Mouse (Mus musculus): ENCODE data around the gene Hfe. TPM values are rescaled to one million over a fixed set of nuclear protein-coding genes. Genes with fewer than 3 reads are reported as not detected.
"Not testable (repeated sequence)": the region's sequence is repeated elsewhere in the genome, so short reads cannot be mapped to it uniquely, and the experiment has no call there.

Hfe gene
- total RNA-seq, 4 experiments from 2014 or later = 3.4 to 7.7 (median 4.6) TPM

DNA sequence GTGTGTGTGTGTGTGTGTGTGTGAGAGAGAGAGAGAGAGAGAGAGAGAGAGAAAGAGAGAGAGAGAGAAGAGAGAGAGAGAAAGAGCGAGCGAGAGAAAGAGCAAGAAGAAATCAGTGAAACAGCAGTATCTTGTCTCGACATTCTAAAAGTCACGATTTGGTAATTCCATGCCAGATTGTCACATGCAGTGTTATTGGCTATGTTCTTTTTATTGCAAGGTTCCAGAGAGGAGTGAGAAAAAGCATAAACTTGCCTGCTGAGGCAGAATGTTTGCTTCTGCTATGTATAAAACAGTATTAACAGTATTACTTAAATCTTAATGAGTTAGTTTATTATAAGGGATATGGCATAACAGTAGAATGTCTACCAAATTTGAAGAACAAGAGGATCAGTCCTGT lies 24.7 kb downstream of the Hfe start:
- DNase-seq (ENCODE audit: low spot score in 2 of 2) = no peak

DNA sequence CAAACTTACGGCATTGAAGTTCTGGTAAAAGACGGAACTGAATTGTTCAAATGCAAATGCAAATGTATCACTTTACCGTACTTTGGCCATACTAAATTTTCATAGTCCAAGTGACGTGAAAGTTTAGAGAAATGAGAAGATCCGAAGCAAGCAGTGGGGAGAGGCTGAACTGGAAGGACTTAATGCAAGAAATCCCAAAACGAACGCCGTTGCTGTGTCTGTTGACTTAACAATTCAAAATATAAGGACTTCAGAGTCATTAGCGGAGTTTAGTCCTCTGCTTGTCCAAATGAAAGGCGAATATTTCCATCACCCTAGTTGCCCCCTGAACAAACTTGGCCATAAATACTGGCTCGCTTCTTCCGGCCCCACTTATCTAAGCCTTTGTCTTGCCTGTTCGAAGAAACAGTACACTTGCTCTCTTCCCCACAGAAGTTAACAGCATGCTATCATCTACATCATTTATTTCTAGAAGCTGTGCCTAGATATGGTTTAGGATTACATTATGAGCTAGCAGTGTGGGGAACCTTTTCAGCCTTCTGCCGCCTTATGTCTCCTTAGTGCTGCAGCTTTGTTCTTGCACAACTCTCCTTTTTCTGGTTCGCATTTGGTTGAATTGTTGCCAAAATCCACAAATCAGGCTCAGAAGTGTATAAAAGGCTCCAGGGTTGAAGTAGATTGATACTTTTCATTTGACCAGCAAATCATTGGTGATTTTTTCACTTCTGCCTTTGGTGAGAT lies 25.4 kb downstream of the Hfe start:
- DNase-seq (ENCODE audit: low spot score in 2 of 2) = no peak

DNA sequence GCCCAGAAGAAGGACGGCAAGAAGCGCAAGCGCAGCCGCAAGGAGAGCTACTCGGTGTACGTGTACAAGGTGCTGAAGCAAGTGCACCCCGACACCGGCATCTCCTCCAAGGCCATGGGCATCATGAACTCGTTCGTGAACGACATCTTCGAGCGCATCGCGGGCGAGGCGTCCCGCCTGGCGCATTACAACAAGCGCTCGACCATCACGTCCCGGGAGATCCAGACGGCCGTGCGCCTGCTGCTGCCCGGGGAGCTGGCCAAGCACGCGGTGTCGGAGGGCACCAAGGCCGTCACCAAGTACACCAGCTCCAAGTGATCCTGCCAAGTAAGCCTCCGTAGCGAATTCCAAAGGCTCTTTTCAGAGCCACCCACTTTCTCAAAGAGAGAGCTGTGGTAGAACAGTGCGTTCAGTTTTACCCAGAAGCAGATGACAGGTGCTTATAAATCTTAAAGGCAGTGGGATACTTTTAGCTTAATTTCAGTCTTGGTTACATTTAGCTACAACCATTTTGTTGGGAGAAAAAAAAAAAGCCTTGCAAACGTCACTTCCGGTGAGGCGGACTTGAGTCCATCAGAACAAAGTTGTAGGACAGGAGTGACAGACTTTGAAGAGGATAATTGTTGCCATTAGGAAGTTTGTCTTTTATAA lies 26.2 kb downstream of the Hfe start:
- DNase-seq (ENCODE audit: low spot score in 2 of 2) = peak in 1 of 2 experiments; percentile 17

DNA sequence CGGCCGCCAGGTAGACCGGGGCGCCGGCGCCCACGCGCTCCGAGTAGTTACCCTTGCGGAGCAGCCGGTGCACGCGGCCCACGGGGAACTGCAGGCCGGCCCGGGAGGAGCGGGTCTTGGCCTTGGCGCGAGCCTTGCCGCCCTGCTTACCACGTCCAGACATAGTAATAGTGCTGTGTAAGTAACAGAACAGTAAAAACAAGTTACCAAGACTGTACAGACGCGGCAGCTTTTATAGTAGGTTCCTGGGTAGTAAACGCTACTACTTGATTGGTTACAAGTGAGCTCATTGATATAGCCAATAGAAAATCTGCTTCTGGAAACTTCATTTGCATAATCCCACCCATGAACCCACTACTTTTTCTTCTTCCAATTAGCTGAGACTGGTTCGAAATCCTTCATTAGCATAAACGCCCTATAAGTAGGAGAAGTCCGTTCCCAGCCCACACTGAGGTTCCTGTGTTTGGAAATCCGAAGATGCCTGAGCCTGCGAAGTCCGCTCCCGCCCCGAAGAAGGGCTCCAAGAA lies 26.8 kb downstream of the Hfe start, which contains the start of the genes Hist1h2ac and Hist1h2bc:
TSS of gene Hist1h2ac (minus strand) at position 194 of the 527 bp plus-strand sequence.
TSS of gene Hist1h2bc (plus strand) at position 445 of the 527 bp plus-strand sequence.
- peak; percentile 82 to 88 for DNase-seq (ENCODE audit: low spot score in 2 of 2)

DNA sequence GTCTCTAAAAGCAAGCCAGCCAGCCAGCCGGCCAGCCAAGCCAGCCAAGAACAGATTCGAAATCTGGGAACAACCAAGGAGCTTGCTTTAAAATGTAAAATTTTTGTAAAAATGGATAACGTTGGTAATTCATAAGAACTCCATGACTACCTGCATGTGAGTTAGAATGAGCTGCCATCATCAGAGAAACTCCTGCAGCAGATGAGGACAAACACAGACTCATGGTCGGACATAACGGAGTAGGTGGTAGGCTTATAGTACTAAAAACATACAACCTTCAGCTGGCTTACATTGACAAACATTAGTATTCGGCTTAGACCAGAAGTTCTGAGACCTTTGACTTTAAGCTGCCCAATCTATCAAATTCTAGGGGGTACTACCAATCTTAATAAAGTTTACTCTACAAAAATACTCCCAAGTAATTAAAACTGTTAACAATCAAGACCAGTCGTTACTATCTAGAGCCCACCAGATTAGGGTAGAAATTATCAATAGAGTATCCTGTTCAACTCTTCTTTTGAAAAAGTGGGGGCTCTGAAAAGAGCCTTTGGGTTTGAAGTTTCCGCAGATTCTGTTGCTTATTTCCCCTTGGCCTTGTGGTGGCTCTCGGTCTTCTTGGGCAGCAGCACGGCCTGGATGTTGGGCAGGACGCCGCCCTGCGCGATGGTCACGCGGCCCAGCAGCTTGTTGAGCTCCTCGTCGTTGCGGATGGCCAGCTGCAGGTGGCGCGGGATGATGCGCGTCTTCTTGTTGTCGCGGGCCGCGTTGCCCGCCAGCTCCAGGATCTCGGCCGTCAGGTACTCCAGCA lies 27.5 kb downstream of the Hfe start:
- not testable (repeated sequence) for DNase-seq (ENCODE audit: low spot score in 2 of 2)

DNA sequence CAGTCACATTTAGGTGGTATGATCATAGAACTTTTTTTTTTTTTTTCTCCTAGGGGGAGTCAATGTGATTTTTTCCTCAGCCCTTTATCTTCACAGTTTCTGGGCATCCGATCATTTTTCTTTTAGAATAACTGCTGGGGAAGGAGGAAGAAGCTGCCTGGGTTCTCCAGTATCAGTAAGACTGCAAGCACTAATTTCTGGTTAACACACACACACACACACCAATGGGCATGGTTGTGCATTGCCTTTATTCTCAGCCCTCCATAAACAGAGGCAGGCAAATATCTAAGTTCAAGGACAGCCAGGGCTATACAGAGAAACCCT lies 28.1 kb downstream of the Hfe start:
- no peak for DNase-seq (ENCODE audit: low spot score in 2 of 2)

DNA sequence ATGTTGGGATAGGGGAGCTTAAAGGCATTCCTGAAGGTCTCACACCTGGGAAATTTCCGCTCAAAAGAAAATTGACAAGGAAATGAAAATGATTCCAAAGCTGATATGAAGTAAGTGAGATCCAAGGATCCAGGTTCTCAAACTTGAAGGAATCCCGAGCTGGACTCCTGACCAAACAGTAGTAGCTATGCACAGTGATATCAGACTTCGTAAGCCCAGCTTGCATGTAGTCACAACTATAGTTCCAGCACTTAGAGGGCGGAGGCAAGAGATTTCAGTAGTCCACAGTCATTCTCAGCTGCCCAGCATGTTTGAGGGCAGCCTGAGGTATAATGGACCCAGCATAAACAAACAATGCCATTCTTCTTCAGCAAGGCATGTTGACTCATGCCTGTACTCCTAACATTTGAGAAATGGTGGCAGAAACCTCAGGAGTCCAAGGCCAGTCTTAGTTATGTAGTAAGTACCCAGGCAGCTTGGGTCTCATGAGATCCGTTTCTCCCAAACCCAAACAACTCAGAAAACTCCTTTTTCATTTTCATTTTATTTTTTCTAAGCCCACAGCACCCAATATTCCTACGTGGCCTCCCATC lies 28.6 kb downstream of the Hfe start:
- DNase-seq (ENCODE audit: low spot score in 2 of 2) = no peak

DNA sequence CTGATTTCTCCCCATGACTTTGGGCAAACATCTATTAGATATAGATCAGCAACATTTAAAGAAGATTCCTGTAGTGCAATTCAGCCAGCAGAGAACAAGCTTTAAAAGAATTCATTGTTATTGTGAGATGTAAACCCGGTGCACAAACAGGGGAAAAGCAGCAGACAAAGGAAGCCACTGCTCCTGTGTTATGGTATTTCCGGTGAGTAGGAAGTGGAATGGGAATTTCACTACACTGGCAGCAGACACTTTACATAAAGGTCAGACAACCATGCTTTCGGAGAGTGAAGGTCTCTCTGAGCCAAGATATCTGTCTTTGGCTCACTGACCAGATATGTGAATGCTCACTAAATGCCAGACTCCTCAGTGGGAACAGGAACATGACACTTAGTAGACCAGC lies 48.1 kb downstream of the Hfe start:
- DNase-seq (ENCODE audit: low spot score in 2 of 2) = no peak

DNA sequence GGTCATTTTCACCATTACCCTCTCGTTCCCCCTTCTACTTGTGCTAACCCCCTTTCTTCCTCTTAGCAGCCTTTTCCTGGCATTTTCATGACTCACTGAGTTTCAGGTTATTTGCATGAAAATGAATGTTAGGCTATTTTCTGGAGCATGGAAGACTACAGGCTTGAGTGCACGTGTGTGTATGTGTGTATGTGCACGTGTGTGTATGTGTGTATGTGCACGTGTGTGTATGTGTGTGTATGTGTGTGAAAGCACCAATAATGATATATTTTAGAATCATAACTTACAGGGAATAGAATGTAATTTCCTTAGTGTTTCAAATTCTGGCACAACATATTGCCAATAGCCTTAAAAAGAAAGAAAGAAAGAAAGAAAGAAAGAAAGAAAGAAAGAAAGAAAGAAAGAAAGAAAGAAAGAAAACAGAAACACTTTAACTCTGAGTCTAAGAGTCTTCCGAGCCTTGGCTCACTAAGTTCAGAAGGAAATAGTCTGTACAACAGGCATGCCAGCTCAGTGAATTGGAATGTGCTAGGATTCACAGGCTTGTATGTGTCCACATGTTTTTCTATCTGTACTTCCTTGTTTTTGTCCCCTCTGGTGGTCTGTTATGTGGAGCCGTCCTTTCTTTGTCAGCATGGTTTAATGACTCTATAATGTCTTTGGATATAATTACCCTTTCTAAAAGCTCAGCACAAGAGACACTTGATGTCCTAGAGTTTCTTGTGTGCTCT lies 50.9 kb downstream of the Hfe start:
- no peak for DNase-seq (ENCODE audit: low spot score in 2 of 2)

Small RNAs within 50 kb of the gene (microRNA-seq; reads per million reads assigned to microRNA genes)
- gene Gm44314 (0 reads per million in 2 experiments), gene Gm44350 (0 reads per million in 2 experiments), gene Gm44484 (0 reads per million in 2 experiments)

Other genes with a start within 250 kb of the Hfe start
- gene Btn1a1, start 245.0 kb downstream of the Hfe start, total RNA-seq (2022) = under 1 TPM in 2 of 4 experiments, not detected in 2; 0.09 to 0.13 TPM
- 1 to 10 TPM in 2 of 4 experiments, under 1 TPM in 2; 0.63 to 1.1 (median 0.99) TPM for gene Btn2a2, start 222.0 kb downstream of the Hfe start, total RNA-seq (2022)
- gene Hist1h4h, start 179.8 kb downstream of the Hfe start, total RNA-seq (2022) = 100 to 1,000 TPM; 263 to 358 (median 294) TPM
- 10 to 100 TPM in 1 of 4 experiments, 1 to 10 TPM in 2, not detected in 1; 1.7 to 10.6 (median 3.0) TPM for gene Hist1h2af, start 176.9 kb downstream of the Hfe start, total RNA-seq (2022)
- gene Hist1h3g, start 175.4 kb downstream of the Hfe start, total RNA-seq (2022) = 1 to 10 TPM; 3.7 to 6.0 (median 4.2) TPM
- 1 to 10 TPM in 2 of 4 experiments, under 1 TPM in 2; 0.84 to 1.6 (median 0.98) TPM for gene Hist1h2bh, start 167.5 kb downstream of the Hfe start, total RNA-seq (2022)
- gene Hist1h3f, start 166.8 kb downstream of the Hfe start, total RNA-seq (2022) = 10 to 100 TPM; 15.3 to 21.8 (median 16.6) TPM
- gene Hist1h4f, start 159.2 kb downstream of the Hfe start, total RNA-seq (2022) = 100 to 1,000 TPM; 153 to 191 (median 171) TPM
- 1 to 10 TPM; 3.4 to 4.2 (median 3.5) TPM for gene Hist1h1d, start 157.6 kb downstream of the Hfe start, total RNA-seq (2022)
- 10 to 100 TPM; 43.6 to 61.8 (median 54.4) TPM for gene Hist1h3e, start 148.5 kb downstream of the Hfe start, total RNA-seq (2022)
- gene Hist1h2ae, start 139.6 kb downstream of the Hfe start, total RNA-seq (2022) = 1 to 10 TPM; 3.0 to 5.2 (median 4.7) TPM
- 10 to 100 TPM; 60.3 to 72.4 (median 70.0) TPM for gene Hist1h2bg, start 139.5 kb downstream of the Hfe start, total RNA-seq (2022)
- 10 to 100 TPM; 23.0 to 26.4 (median 24.2) TPM for gene Hist1h2bf, start 136.7 kb downstream of the Hfe start, total RNA-seq (2022)
- gene Hist1h2ad, start 136.5 kb downstream of the Hfe start, total RNA-seq (2022) = 1 to 10 TPM; 1.3 to 6.6 (median 3.8) TPM
- 10 to 100 TPM in 2 of 4 experiments, 1 to 10 TPM in 2; 8.9 to 11.8 (median 10.0) TPM for gene Hist1h3d, start 135.1 kb downstream of the Hfe start, total RNA-seq (2022)
- gene Hist1h4d, start 129.3 kb downstream of the Hfe start, total RNA-seq (2022) = 100 to 1,000 TPM; 126 to 155 (median 139) TPM
- gene Hist1h2be, start 89.7 kb downstream of the Hfe start, total RNA-seq (2022) = 1 to 10 TPM; 5.5 to 9.6 (median 7.2) TPM
- 10 to 100 TPM; 61.9 to 65.4 (median 62.5) TPM for gene Hist1h1e, start 88.3 kb downstream of the Hfe start, total RNA-seq (2022)
- gene Hist1h2ac, start 26.9 kb downstream of the Hfe start, total RNA-seq (2022) = 1 to 10 TPM; 1.4 to 2.3 (median 1.9) TPM
- gene Hist1h2bc, start 26.7 kb downstream of the Hfe start, total RNA-seq (2022) = 10 to 100 TPM; 26.9 to 40.2 (median 30.0) TPM
- gene Hist1h1t, start 15.0 kb downstream of the Hfe start, total RNA-seq (2022) = under 1 TPM in 1 of 4 experiments, not detected in 3; 0.41 TPM
- 100 to 1,000 TPM in 2 of 4 experiments, 10 to 100 TPM in 2; 87.8 to 116 (median 99.2) TPM for gene Hist1h4c, start 12.4 kb downstream of the Hfe start, total RNA-seq (2022)
- gene Hist1h1c, start 28.0 kb upstream of the Hfe start, total RNA-seq (2022) = 10 to 100 TPM; 69.7 to 80.4 (median 72.8) TPM
- 1 to 10 TPM; 1.1 to 3.3 (median 2.8) TPM for gene Hist1h3c, start 34.7 kb upstream of the Hfe start, total RNA-seq (2022)
- gene Hist1h2bb, start 35.9 kb upstream of the Hfe start, total RNA-seq (2022) = 10 to 100 TPM; 12.3 to 18.8 (median 16.3) TPM
- gene Hist1h2ab, start 40.3 kb upstream of the Hfe start, total RNA-seq (2022) = 10 to 100 TPM; 18.4 to 30.4 (median 21.0) TPM
- 10 to 100 TPM in 1 of 4 experiments, 1 to 10 TPM in 3; 5.3 to 12.2 (median 8.1) TPM for gene Hist1h3b, start 41.4 kb upstream of the Hfe start, total RNA-seq (2022)
- 10 to 100 TPM; 53.3 to 70.8 (median 63.3) TPM for gene Hist1h4b, start 46.2 kb upstream of the Hfe start, total RNA-seq (2022)
- gene Hist1h4a, start 50.4 kb upstream of the Hfe start, total RNA-seq (2022) = 10 to 100 TPM; 43.4 to 63.5 (median 58.0) TPM
- 10 to 100 TPM; 33.9 to 55.0 (median 40.9) TPM for gene Hist1h3a, start 51.5 kb upstream of the Hfe start, total RNA-seq (2022)
- 10 to 100 TPM; 29.7 to 32.8 (median 30.7) TPM for gene Hist1h1a, start 52.8 kb upstream of the Hfe start, total RNA-seq (2022)
- gene Trim38, start 59.1 kb upstream of the Hfe start, total RNA-seq (2022) = not detected
- not detected for gene Slc17a2, start 96.1 kb upstream of the Hfe start, total RNA-seq (2022)
- under 1 TPM in 1 of 4 experiments, not detected in 3; 0.25 TPM for gene Slc17a3, start 128.6 kb upstream of the Hfe start, total RNA-seq (2022)
- gene Slc17a1, start 156.9 kb upstream of the Hfe start, total RNA-seq (2022) = not detected
- gene Slc17a4, start 204.2 kb upstream of the Hfe start, total RNA-seq (2022) = not detected
- not detected for gene Hist1h2ba, start 223.3 kb upstream of the Hfe start, total RNA-seq (2022)
- not detected for gene Hist1h2aa, start 223.6 kb upstream of the Hfe start, total RNA-seq (2022)